Mouse (Mus musculus) kidney, adult 11 months (tissue): ENCODE measurements around the gene Dnah2.
"Not testable (repeated sequence)": the region's sequence is repeated elsewhere in the genome, so short reads cannot be mapped to it uniquely, and the experiment has no call there.

Source experiments
- DNase-seq: peaks from one replicate; pipeline ENCODE4 v3.0.0; 2022

Dnah2 gene

GRCm38 (mm10) chr11:69405397-69406200 is 143.3 kb downstream of the Dnah2 start:
- DNase-seq, result no peak

- no peak for DNase-seq
Observed at GRCm38 (mm10) chr11:69404595-69405396, 144.1 kb downstream of the Dnah2 start.

GRCm38 (mm10) chr11:69403691-69404594 is 145.0 kb downstream of the Dnah2 start:
- DNase-seq, result no peak

- no peak for DNase-seq
Observed at GRCm38 (mm10) chr11:69401987-69402386, 146.9 kb downstream of the Dnah2 start.

GRCm38 (mm10) chr11:69401210-69401637 is 147.7 kb downstream of the Dnah2 start:
- peak; percentile 93 for DNase-seq

GRCm38 (mm10) chr11:69400083-69400850 is 148.6 kb downstream of the Dnah2 start:
- DNase-seq, result no peak

GRCm38 (mm10) chr11:69399201-69400082 is 149.5 kb downstream of the Dnah2 start:
- DNase-seq, result peak; percentile 32

- DNase-seq, result no peak
Observed at GRCm38 (mm10) chr11:69398486-69399200, 150.3 kb downstream of the Dnah2 start.

- peak; percentile 50 for DNase-seq
Observed at GRCm38 (mm10) chr11:69398059-69398458, 150.9 kb downstream of the Dnah2 start, which contains the start of gene Tmem88. TSS of gene Tmem88 (minus strand) at chr11:69398234.

- no peak for DNase-seq
Observed at GRCm38 (mm10) chr11:69397581-69398057, 151.3 kb downstream of the Dnah2 start.

- DNase-seq, result peak; percentile 72
Observed at GRCm38 (mm10) chr11:69396772-69397171, 152.1 kb downstream of the Dnah2 start.

GRCm38 (mm10) chr11:69395634-69396373 is 153.1 kb downstream of the Dnah2 start:
- DNase-seq, result peak; percentile 98

- peak; percentile 94 for DNase-seq
Observed at GRCm38 (mm10) chr11:69395235-69395633, 153.7 kb downstream of the Dnah2 start, which contains the start of the genes Naa38 and Cyb5d1. TSS of gene Naa38 (plus strand) at chr11:69395487. TSS of gene Cyb5d1 (minus strand) at chr11:69395631.

GRCm38 (mm10) chr11:69394591-69395167 is 154.2 kb downstream of the Dnah2 start:
- DNase-seq, result not testable (repeated sequence)

GRCm38 (mm10) chr11:69390400-69391034 is 158.4 kb downstream of the Dnah2 start:
- peak; percentile 44 for DNase-seq

- DNase-seq, result peak; percentile 58
Observed at GRCm38 (mm10) chr11:69389531-69390399, 159.1 kb downstream of the Dnah2 start.

- no peak for DNase-seq
Observed at GRCm38 (mm10) chr11:69388680-69389079, 160.2 kb downstream of the Dnah2 start.
